Mouse (Mus musculus): ENCODE data around the gene Grm3.

DNA sequence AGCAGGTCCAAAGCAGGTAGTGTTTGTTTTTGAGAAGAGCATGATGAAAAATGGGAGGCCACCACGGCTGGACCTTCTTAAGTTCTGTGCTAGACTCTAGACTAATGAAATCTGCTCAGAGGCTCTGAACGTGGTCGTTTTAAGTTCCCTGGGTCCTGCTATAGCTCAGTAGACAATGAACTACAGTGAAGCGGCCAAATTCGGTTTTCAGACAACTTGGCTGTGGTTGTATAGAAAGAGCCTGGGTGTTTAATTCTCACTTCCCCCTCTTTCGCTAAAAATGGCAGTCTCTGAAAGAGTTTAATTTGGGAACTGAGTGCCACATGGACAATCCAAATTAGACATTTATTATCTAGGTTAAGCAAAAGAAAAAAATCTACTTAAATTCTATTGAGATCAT, 154.0 kb downstream of the Grm3 start:
- TF ChIP-seq POLR2AphosphoS2 (IDR thresholded peaks at IDR 0.05; ENCODE audit: insufficient read length, low read depth) (no peak), MYOG (IDR thresholded peaks at IDR 0.05; ENCODE audit: control insufficient read depth in 1 of 3, insufficient read depth in 1 of 3, insufficient read length in 2 of 3, low read depth in 2 of 3) (no peak), POLR2A (IDR thresholded peaks at IDR 0.05; ENCODE audit: insufficient read length, low read depth) (no peak), MAX (IDR thresholded peaks at IDR 0.05; ENCODE audit: low read depth) (no peak), SRF (IDR thresholded peaks at IDR 0.05; ENCODE audit: control insufficient read depth, insufficient read length, low read depth) (no peak), USF1 (IDR thresholded peaks at IDR 0.05; ENCODE audit: low read depth) (no peak), TCF12 (IDR thresholded peaks at IDR 0.05; ENCODE audit: insufficient read depth, poor library complexity, severe bottlenecking) (no peak), CEBPB (IDR thresholded peaks at IDR 0.05; ENCODE audit: insufficient read depth, poor library complexity, severe bottlenecking) (no peak), E2F4 (IDR thresholded peaks at IDR 0.05; ENCODE audit: insufficient read depth) (no peak), MYOD1 (IDR thresholded peaks at IDR 0.05; ENCODE audit: control insufficient read depth in 1 of 3, insufficient read length in 2 of 3, low read depth in 2 of 3) (no peak), TCF3 (IDR thresholded peaks at IDR 0.05; ENCODE audit: insufficient read length, low read depth) (no peak)
